Mouse (Mus musculus) bone marrow macrophage, adult 2 months (primary cell): ENCODE measurements around the gene Cib2.

Experiments used
- CTCF ChIP-seq: IDR thresholded peaks from 2 replicates; pipeline ENCODE4 v1.5.1; 2012; ENCODE audit warnings: low read depth, mild to moderate bottlenecking, low read length, moderate library complexity
- POLR2A ChIP-seq: IDR thresholded peaks from 2 replicates; pipeline ENCODE4 v1.6.1; 2012; ENCODE audit warnings: mild to moderate bottlenecking, low read depth, low read length, borderline replicate concordance

DNA sequence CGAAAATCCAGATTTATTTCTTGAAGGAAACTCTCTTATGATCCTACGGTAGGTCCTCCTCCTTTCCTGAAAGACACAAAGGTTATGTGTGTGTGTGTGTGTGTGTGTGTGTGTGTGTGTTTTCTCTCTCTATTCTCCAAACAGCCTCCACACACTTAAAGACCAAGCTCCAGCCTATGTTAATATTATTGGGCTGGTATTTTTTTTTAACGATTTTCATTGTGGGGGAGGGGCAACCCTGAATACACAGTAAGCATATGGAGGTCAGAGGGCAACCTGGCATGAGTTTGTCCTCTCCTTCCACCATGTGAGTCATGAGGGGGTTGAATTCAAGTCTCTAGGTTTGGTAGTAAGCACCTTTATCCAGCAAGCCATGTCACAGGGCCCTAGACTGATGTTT, 60.2 kb downstream of the Cib2 start:
- no peak for TF ChIP-seq POLR2A
- no peak for TF ChIP-seq CTCF
